Mouse (Mus musculus): Measurements from ENCODE around the gene Nfatc2.

The Nfatc2 gene

GRCm38 (mm10) chr2:168579109-168579508 lies 22.3 kb downstream of the Nfatc2 start:
- Histone ChIP-seq H3K36me3 (ENCODE audit: insufficient read depth, low read length) (no peaks in the 10 kb centered on the region), H3K9me3 (ENCODE audit: low read length) (no peaks in the 10 kb centered on the region), H3K27me3 (ENCODE audit: insufficient read depth, low read length) (peaks cover 37% of the 10 kb centered on the region), H3K4me1 (replicated peaks; ENCODE audit: low read depth, low read length) (peaks cover 58% of the 10 kb centered on the region), H3K4me3 (replicated peaks; ENCODE audit: low read length) (no peak overlapping the region)
- no peak for TF ChIP-seq POU5F1 (IDR thresholded peaks at IDR 0.05; ENCODE audit: borderline replicate concordance, low read length)
- no peak for TF ChIP-seq CTCF (conservative IDR thresholded peaks at IDR 0.05; ENCODE audit: low read length)
- no peak for TF ChIP-seq NANOG (IDR thresholded peaks at IDR 0.05; ENCODE audit: borderline replicate concordance, low read length)

DNA sequence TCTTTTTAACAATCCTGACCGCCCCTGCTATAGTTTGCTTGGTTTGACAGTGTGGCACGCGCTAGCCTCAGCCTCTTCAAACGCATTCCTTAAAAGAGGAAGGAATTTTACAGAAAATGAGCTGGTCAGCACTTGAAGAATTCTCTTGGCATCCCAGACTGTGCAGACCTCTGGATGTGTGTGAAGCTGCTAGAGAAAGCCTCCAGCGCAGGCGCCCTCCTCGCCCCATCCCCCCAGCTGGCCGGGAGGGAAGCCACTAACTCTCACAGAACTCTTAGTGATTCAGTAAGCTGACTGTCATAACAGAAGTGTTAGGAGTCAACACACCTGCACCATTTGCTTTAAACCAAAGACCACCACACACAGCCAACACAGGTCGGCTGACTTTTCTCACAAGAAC lies 23.3 kb downstream of the Nfatc2 start:
- Histone ChIP-seq H3K4me3 (replicated peaks; ENCODE audit: low read length) (no peak overlapping the region), H3K36me3 (ENCODE audit: insufficient read depth, low read length) (no peaks in the 10 kb centered on the region), H3K4me1 (replicated peaks; ENCODE audit: low read depth, low read length) (peaks cover 48% of the 10 kb centered on the region), H3K9me3 (ENCODE audit: low read length) (no peaks in the 10 kb centered on the region), H3K27me3 (ENCODE audit: insufficient read depth, low read length) (peaks cover 45% of the 10 kb centered on the region)
- TF ChIP-seq POU5F1 (IDR thresholded peaks at IDR 0.05; ENCODE audit: borderline replicate concordance, low read length), result no peak
- no peak for TF ChIP-seq CTCF (conservative IDR thresholded peaks at IDR 0.05; ENCODE audit: low read length)

DNA sequence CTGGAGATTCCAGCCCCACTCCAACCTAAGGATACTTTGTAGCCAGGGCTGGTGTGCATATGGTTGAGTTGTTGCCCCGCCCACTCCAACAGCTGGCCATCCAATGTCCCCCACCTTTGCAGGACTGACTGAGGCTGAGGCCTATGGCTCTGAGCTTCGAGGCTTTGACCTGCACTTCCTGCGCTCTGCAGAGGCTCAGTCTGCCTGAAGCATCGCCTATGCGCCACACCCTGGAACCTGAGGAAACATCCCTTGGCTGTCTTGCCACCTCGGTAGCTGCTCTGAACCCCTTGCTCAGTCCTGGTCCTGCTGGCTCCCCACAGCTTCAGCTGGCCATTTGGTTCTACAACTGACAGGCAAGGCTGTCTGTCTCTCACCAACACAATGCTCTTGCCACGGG lies 24.1 kb downstream of the Nfatc2 start:
- H3K27me3 ChIP-seq (ENCODE audit: insufficient read depth, low read length), result peaks cover 53% of the 10 kb centered on the region
- no peak for TF ChIP-seq POU5F1 (IDR thresholded peaks at IDR 0.05; ENCODE audit: borderline replicate concordance, low read length)
- TF ChIP-seq NANOG (IDR thresholded peaks at IDR 0.05; ENCODE audit: borderline replicate concordance, low read length), result no peak
- no peak for TF ChIP-seq CTCF (conservative IDR thresholded peaks at IDR 0.05; ENCODE audit: low read length)
- no peaks in the 10 kb centered on the region for H3K36me3 ChIP-seq (ENCODE audit: insufficient read depth, low read length)
- H3K4me1 ChIP-seq (replicated peaks; ENCODE audit: low read depth, low read length), result peaks cover 41% of the 10 kb centered on the region
- no peaks in the 10 kb centered on the region for H3K9me3 ChIP-seq (ENCODE audit: low read length)
- no peak overlapping the region for H3K4me3 ChIP-seq (replicated peaks; ENCODE audit: low read length)

DNA sequence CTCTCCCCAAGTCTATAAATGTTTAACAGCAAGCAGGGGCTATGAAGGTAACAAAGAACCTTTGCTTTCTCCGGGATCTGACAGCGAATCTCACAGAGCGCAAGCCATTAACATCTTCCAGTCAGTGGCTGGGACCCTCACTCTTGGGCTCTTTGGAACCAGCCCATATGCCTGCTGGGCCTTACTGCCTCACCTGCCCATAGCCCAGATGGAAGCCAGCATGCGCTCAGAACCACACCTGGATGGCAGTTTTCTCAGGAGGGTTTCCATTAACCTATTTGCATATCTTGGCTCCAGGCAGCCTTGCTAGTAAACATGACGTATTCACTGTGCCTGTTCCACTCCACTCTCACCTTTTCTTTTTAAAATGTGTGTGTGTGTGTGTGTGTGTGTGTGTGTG lies 25.6 kb downstream of the Nfatc2 start:
- no peaks in the 10 kb centered on the region for H3K9me3 ChIP-seq (ENCODE audit: low read length)
- TF ChIP-seq POU5F1 (IDR thresholded peaks at IDR 0.05; ENCODE audit: borderline replicate concordance, low read length) (no peak), CTCF (conservative IDR thresholded peaks at IDR 0.05; ENCODE audit: low read length) (no peak), NANOG (IDR thresholded peaks at IDR 0.05; ENCODE audit: borderline replicate concordance, low read length) (no peak)
- no peaks in the 10 kb centered on the region for H3K36me3 ChIP-seq (ENCODE audit: insufficient read depth, low read length)
- peaks cover 34% of the 10 kb centered on the region for H3K4me1 ChIP-seq (replicated peaks; ENCODE audit: low read depth, low read length)
- peaks cover 68% of the 10 kb centered on the region for H3K27me3 ChIP-seq (ENCODE audit: insufficient read depth, low read length)
- no peak overlapping the region for H3K4me3 ChIP-seq (replicated peaks; ENCODE audit: low read length)

GRCm38 (mm10) chr2:168574934-168575333 lies 26.5 kb downstream of the Nfatc2 start:
- H3K4me3 ChIP-seq (replicated peaks; ENCODE audit: low read length), result no peak overlapping the region
- peaks cover 72% of the 10 kb centered on the region for H3K27me3 ChIP-seq (ENCODE audit: insufficient read depth, low read length)
- no peak for TF ChIP-seq NANOG (IDR thresholded peaks at IDR 0.05; ENCODE audit: borderline replicate concordance, low read length)
- TF ChIP-seq CTCF (conservative IDR thresholded peaks at IDR 0.05; ENCODE audit: low read length), result no peak
- no peak for TF ChIP-seq POU5F1 (IDR thresholded peaks at IDR 0.05; ENCODE audit: borderline replicate concordance, low read length)
- H3K4me1 ChIP-seq (replicated peaks; ENCODE audit: low read depth, low read length), result peaks cover 25% of the 10 kb centered on the region
- H3K36me3 ChIP-seq (ENCODE audit: insufficient read depth, low read length), result no peaks in the 10 kb centered on the region
- no peaks in the 10 kb centered on the region for H3K9me3 ChIP-seq (ENCODE audit: low read length)

GRCm38 (mm10) chr2:168573866-168574265 lies 27.6 kb downstream of the Nfatc2 start:
- TF ChIP-seq CTCF (conservative IDR thresholded peaks at IDR 0.05; ENCODE audit: low read length) (no peak), POU5F1 (IDR thresholded peaks at IDR 0.05; ENCODE audit: borderline replicate concordance, low read length) (no peak), NANOG (IDR thresholded peaks at IDR 0.05; ENCODE audit: borderline replicate concordance, low read length) (no peak)
- no peak overlapping the region for H3K4me3 ChIP-seq (replicated peaks; ENCODE audit: low read length)
- no peaks in the 10 kb centered on the region for H3K9me3 ChIP-seq (ENCODE audit: low read length)
- H3K36me3 ChIP-seq (ENCODE audit: insufficient read depth, low read length), result no peaks in the 10 kb centered on the region
- peaks cover 72% of the 10 kb centered on the region for H3K27me3 ChIP-seq (ENCODE audit: insufficient read depth, low read length)
- H3K4me1 ChIP-seq (replicated peaks; ENCODE audit: low read depth, low read length), result peaks cover 19% of the 10 kb centered on the region

DNA sequence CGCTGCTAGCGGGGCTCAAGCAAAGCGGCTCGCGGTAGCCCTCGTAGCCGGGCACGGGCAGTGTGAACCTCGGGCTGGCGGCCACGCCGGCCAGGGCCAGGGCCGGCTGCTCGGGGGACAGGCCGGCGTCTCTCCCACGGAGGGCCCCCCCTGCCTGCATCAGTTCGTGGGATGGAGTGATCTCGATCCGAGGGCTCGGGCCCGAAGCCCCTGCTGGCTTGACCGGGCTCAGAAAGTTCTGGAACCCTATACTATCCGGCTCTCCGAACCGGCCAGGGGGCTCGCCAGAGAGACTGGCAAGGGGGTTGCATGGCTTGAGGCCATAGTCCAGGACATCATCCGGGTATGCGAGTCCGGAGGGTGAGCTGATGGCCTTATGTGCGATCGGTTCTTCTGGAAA lies 30.2 kb downstream of the Nfatc2 start:
- no peak for TF ChIP-seq CTCF (conservative IDR thresholded peaks at IDR 0.05; ENCODE audit: low read length)
- no peak for TF ChIP-seq POU5F1 (IDR thresholded peaks at IDR 0.05; ENCODE audit: borderline replicate concordance, low read length)
- TF ChIP-seq NANOG (IDR thresholded peaks at IDR 0.05; ENCODE audit: borderline replicate concordance, low read length), result no peak
- peaks cover 11% of the 10 kb centered on the region for H3K4me1 ChIP-seq (replicated peaks; ENCODE audit: low read depth, low read length)
- H3K9me3 ChIP-seq (ENCODE audit: low read length), result no peaks in the 10 kb centered on the region
- no peaks in the 10 kb centered on the region for H3K36me3 ChIP-seq (ENCODE audit: insufficient read depth, low read length)
- H3K4me3 ChIP-seq (replicated peaks; ENCODE audit: low read length), result peak overlapping the region; percentile 66
- H3K27me3 ChIP-seq (ENCODE audit: insufficient read depth, low read length), result peaks cover 61% of the 10 kb centered on the region

- peaks cover 14% of the 10 kb centered on the region; the same call in 1 of the 2 replicates for H3K4me1 ChIP-seq (replicated peaks; ENCODE audit: low read depth, low read length)
- no peak overlapping the region for H3K4me3 ChIP-seq (replicated peaks; ENCODE audit: low read length)
- no peaks in the 10 kb centered on the region for H3K9me3 ChIP-seq (ENCODE audit: low read length)
- peaks cover 39% of the 10 kb centered on the region for H3K27me3 ChIP-seq (ENCODE audit: insufficient read depth, low read length)
- no peaks in the 10 kb centered on the region for H3K36me3 ChIP-seq (ENCODE audit: insufficient read depth, low read length)
- TF ChIP-seq NANOG (IDR thresholded peaks at IDR 0.05; ENCODE audit: borderline replicate concordance, low read length) (no peak), CTCF (conservative IDR thresholded peaks at IDR 0.05; ENCODE audit: low read length) (no peak), POU5F1 (IDR thresholded peaks at IDR 0.05; ENCODE audit: borderline replicate concordance, low read length) (no peak)
These were observed 35.8 kb downstream of the Nfatc2 start for GRCm38 (mm10) chr2:168565538-168566253.

GRCm38 (mm10) chr2:168563184-168563583 lies 38.3 kb downstream of the Nfatc2 start:
- H3K9me3 ChIP-seq (ENCODE audit: low read length), result no peaks in the 10 kb centered on the region
- H3K36me3 ChIP-seq (ENCODE audit: insufficient read depth, low read length), result no peaks in the 10 kb centered on the region
- TF ChIP-seq NANOG (IDR thresholded peaks at IDR 0.05; ENCODE audit: borderline replicate concordance, low read length) (no peak), CTCF (conservative IDR thresholded peaks at IDR 0.05; ENCODE audit: low read length) (no peak), POU5F1 (IDR thresholded peaks at IDR 0.05; ENCODE audit: borderline replicate concordance, low read length) (no peak)
- peaks cover 14% of the 10 kb centered on the region; the same call in 1 of the 2 replicates for H3K4me1 ChIP-seq (replicated peaks; ENCODE audit: low read depth, low read length)
- H3K27me3 ChIP-seq (ENCODE audit: insufficient read depth, low read length), result peaks cover 21% of the 10 kb centered on the region
- H3K4me3 ChIP-seq (replicated peaks; ENCODE audit: low read length), result no peak overlapping the region
